In the genomic region with DNA sequence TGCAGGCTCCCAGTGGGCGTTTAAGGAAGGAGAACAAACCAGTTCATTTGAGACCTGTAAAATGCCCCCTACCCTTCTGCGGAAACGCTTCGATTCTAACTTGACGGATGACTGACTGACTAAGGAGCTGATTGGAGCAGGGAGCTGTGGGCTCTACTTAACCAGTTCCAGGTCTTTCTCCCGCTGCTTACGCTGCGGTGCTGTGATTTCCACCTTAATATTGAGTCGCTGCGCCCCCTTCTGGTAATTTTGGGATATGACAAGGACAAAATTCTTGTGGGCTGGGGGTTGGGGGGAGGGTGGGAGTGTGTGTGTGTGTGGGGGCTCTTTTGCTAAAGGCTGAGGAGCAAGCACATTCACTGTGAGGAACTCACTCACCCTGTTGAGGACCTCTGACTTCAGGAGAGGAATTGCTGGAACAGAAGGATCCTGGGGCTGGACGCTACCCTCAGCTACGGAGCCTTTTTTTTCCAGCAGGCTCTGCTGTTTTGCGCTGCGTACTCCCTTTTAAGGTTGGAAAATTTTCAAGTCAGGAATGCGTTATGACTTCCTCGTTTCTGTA, we compare ENCODE assay signal across 8 mouse cellular contexts. TPM values are rescaled to one million over a fixed set of nuclear protein-coding genes. Genes with fewer than 3 reads are reported as not detected.
DNase-seq lines count a peak whose midpoint lies in the region; ATAC-seq lines count a peak whose summit lies in the region.

No protein-coding gene starts in this region.

- WGBS in forebrain, embryonic 11.5 days = 28% methylated on average over 16 of the region's 16 CpGs
- WGBS in hindbrain, embryonic 10.5 days = 24% methylated on average over 16 of the region's 16 CpGs

- H3K9me3 ChIP-seq in forebrain, embryonic 11.5 days (ENCODE audit: control insufficient read depth, low read length) = no peaks in the 10 kb centered on the region
- no peaks in the 10 kb centered on the region for H3K9me3 ChIP-seq in hindbrain, embryonic 10.5 days

- ATAC-seq in forebrain, embryonic 11.5 days (replicated peaks; ENCODE audit: low FRiP score) = peak; percentile 63; the same call in 1 of the 2 replicates
- ATAC-seq in megakaryocyte-erythroid progenitor cell, adult 5-6 weeks (replicated peaks; ENCODE audit: low FRiP score, low TSS enrichment, poor library complexity, severe bottlenecking) = 0 out of 2 replicates have a peak, but pooled peaks have one; percentile 11

- peak overlapping the region; percentile 28; the same call in 1 of the 2 replicates for H3K4me2 ChIP-seq in forebrain, embryonic 11.5 days (ENCODE audit: low read depth, low read length, severe bottlenecking)

- no peaks in the 10 kb centered on the region; the same call in 1 of the 2 replicates for H3K4me1 ChIP-seq in forebrain, embryonic 11.5 days (replicated peaks; ENCODE audit: control insufficient read depth, insufficient read depth, low read length)
- peaks cover 16% of the 10 kb centered on the region for H3K4me1 ChIP-seq in hindbrain, embryonic 10.5 days (replicated peaks)

- DNase-seq in kidney, adult 18-20 months = peak; percentile 64
- DNase-seq in kidney, adult 11 months = no peak
- peak; percentile 88 for DNase-seq in brain, adult 2 months (ENCODE audit: low read depth, low spot score)
- peak; percentile 83 for DNase-seq in forebrain, embryonic 11.5 days (ENCODE audit: low spot score)
- peak; percentile 79 for DNase-seq in hindbrain, embryonic 10.5 days (ENCODE audit: low spot score)
- peak; percentile 64 to 74 for DNase-seq in layer of hippocampus, postnatal 14 days (ENCODE audit: low spot score in 2 of 2)
- DNase-seq in splenic B cell, adult 2 months (ENCODE audit: low read depth, low spot score) = peak; percentile 79

- no peaks in the 10 kb centered on the region for H3K27me3 ChIP-seq in forebrain, embryonic 11.5 days (ENCODE audit: control insufficient read depth, insufficient read depth, low read length)
- peaks cover 30% of the 10 kb centered on the region for H3K27me3 ChIP-seq in hindbrain, embryonic 10.5 days (ENCODE audit: insufficient read depth, poor library complexity, severe bottlenecking)
- no peaks in the 10 kb centered on the region for H3K27me3 ChIP-seq in splenic B cell, adult 2 months (ENCODE audit: control insufficient read depth, insufficient read depth, low read length, poor library complexity, severe bottlenecking)

- H3K36me3 ChIP-seq in forebrain, embryonic 11.5 days (ENCODE audit: control insufficient read depth, insufficient read depth, low read length) = no peaks in the 10 kb centered on the region
- no peaks in the 10 kb centered on the region for H3K36me3 ChIP-seq in hindbrain, embryonic 10.5 days
- no peaks in the 10 kb centered on the region for H3K36me3 ChIP-seq in splenic B cell, adult 2 months (ENCODE audit: control insufficient read depth, insufficient read depth, low read length, poor library complexity, severe bottlenecking)

- no peak overlapping the region for H3K4me3 ChIP-seq in forebrain, embryonic 11.5 days (ENCODE audit: low read depth, low read length)
- peak overlapping the region; percentile 26 for H3K4me3 ChIP-seq in hindbrain, embryonic 10.5 days

- H3K27ac ChIP-seq in forebrain, embryonic 11.5 days (ENCODE audit: low read depth, low read length) = no peak overlapping the region
- H3K27ac ChIP-seq in hindbrain, embryonic 10.5 days = peak overlapping the region; percentile 46

- peak overlapping the region; percentile 12; the same call in 1 of the 2 replicates for H3K9ac ChIP-seq in forebrain, embryonic 11.5 days (ENCODE audit: low read length)

RNA-seq across cellular contexts. Expression of a gene that starts 18.5 kb away (rescaled TPM):
- 0.57 and 1.1 TPM in 2 replicates for polyA plus RNA-seq in forebrain, embryonic 11.5 days (2014; fragmentation: Nextera tagmentation; extraction: Ambion mirVana)
- 1.5 TPM in 2 replicates for polyA plus RNA-seq in hindbrain, embryonic 10.5 days (2016; fragmentation: Nextera tagmentation; extraction: Ambion mirVana)
- 10 to 100 TPM; 12.9 to 16.5 TPM for total RNA-seq in layer of hippocampus, postnatal 14 days (2021)
- total RNA-seq in megakaryocyte-erythroid progenitor cell, adult 5-6 weeks (2014; fragmentation: Nextera tagmentation) = 2.8 and 16.5 TPM in 2 replicates
- 257 and 293 TPM in 2 replicates for total RNA-seq in megakaryocyte-erythroid progenitor cell, adult 5-6 weeks (2017)
